Comparison of ENCODE assay signal across 11 mouse cellular contexts in the genomic region with DNA sequence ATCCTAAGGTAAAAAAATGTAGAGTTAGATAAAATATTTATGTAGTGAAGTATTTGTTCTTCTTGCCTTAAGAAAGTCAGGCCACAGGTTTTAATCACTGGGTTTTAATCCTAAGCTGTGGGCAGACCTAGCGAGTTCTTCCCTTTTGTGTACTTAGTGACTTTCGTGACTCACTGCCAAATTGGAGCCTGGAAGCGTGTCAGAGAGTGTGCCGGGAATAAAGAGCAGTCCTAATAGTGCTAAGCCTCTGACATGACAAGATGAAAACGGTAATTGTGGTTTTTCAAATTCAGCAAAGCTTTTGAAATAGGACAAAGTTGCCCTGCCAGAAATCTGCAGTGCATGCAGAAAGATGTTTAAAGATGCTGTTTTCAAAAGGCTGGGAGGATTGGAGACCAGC. TPM values are rescaled to one million over a fixed set of nuclear protein-coding genes. Genes with fewer than 3 reads are reported as not detected.
DNase-seq lines count a peak whose midpoint lies in the region; ATAC-seq lines count a peak whose summit lies in the region.
"Had no signal": no experiment of that assay in that cellular context is flagged by ENCODE, and none has a peak within 500 bp of the region (broad histone marks: within the 10 kb centered on the region; RNA-seq: fewer than 3 reads in every experiment).

No protein-coding gene starts in this region.

- peak; percentile 68; the same call in 1 of the 2 replicates for ATAC-seq in stomach, embryonic 16.5 days (ENCODE audit: insufficient read depth, low FRiP score)

- peaks cover 6% of the 10 kb centered on the region; the same call in 1 of the 2 replicates for H3K36me3 ChIP-seq in stomach, embryonic 16.5 days (ENCODE audit: control insufficient read depth, insufficient read depth, low read length)

- H3K4me2 ChIP-seq in stomach, embryonic 16.5 days (ENCODE audit: low read depth, low read length): no peak overlapping the region
- H3K4me2 ChIP-seq: limb, embryonic 13.5 days had no signal

- WGBS in stomach, embryonic 16.5 days: 39% methylated on average over 5 of the region's 5 CpGs

- H3K9ac ChIP-seq in stomach, embryonic 16.5 days (ENCODE audit: low read length): no peak overlapping the region
- H3K9ac ChIP-seq: limb, embryonic 13.5 days had no signal

- peak; percentile 20 for DNase-seq in gastrocnemius, postnatal 25 days
- no peak for DNase-seq in gastrocnemius, postnatal 4 days (ENCODE audit: low spot score in 2 of 2)
- peak; percentile 39 for DNase-seq in right cerebral cortex, adult 18-20 months
- no peak for DNase-seq in right cerebral cortex, postnatal 14 days
- DNase-seq in layer of hippocampus, adult 9-11 months: peak; percentile 26
- DNase-seq in B cell, adult 2 months: no peak
- DNase-seq in thymus, adult 18-20 months: no peak
- DNase-seq: kidney, postnatal 14 days had no signal

- peaks cover 11% of the 10 kb centered on the region; the same call in 1 of the 2 replicates for H3K9me3 ChIP-seq in stomach, embryonic 16.5 days (replicated peaks; ENCODE audit: control insufficient read depth, low read length)

- H3K4me3 ChIP-seq in stomach, embryonic 16.5 days (replicated peaks; ENCODE audit: low read length): no peak overlapping the region
- H3K4me3 ChIP-seq: limb, embryonic 13.5 days had no signal

- H3K27me3 ChIP-seq in stomach, embryonic 16.5 days (ENCODE audit: control insufficient read depth, insufficient read depth, low read length): no peaks in the 10 kb centered on the region
- H3K27me3 ChIP-seq: CH12.LX; limb, embryonic 13.5 days had no signal

- H3K4me1 ChIP-seq in stomach, embryonic 16.5 days (ENCODE audit: control insufficient read depth, insufficient read depth, low read length): 0 out of 2 replicates have a peak, but pooled peaks cover 5% of the 10 kb centered on the region
- H3K4me1 ChIP-seq: limb, embryonic 13.5 days had no signal

- no peak overlapping the region; the same call in 1 of the 2 replicates for H3K27ac ChIP-seq in stomach, embryonic 16.5 days (ENCODE audit: low read length)
- H3K27ac ChIP-seq: limb, embryonic 13.5 days had no signal

RNA-seq across cellular contexts. Expression of a gene that starts 43.8 kb away (rescaled TPM):
- 10 to 100 TPM; 40.7 to 40.9 TPM for total RNA-seq in gastrocnemius, postnatal 25 days (2021)
- total RNA-seq in gastrocnemius, postnatal 4 days (2021): 10 to 100 TPM; 49.9 to 51.4 TPM
- 75.6 and 90.7 TPM in 2 replicates for polyA plus RNA-seq in stomach, embryonic 16.5 days (2015; fragmentation: Nextera tagmentation; extraction: Ambion mirVana)

RNA-seq across cellular contexts. Expression of a gene that starts 44.1 kb away (rescaled TPM):
- total RNA-seq in gastrocnemius, postnatal 25 days (2021): 10 to 100 TPM; 11.4 to 12.0 TPM
- total RNA-seq in gastrocnemius, postnatal 4 days (2021): 10 to 100 TPM; 13.9 to 16.0 TPM
- polyA plus RNA-seq in stomach, embryonic 16.5 days (2015; fragmentation: Nextera tagmentation; extraction: Ambion mirVana): 45.2 and 46.2 TPM in 2 replicates

RNA-seq across cellular contexts. Expression of a gene that starts 59.3 kb away (rescaled TPM):
- 1 to 10 TPM; 4.7 to 5.7 TPM for total RNA-seq in gastrocnemius, postnatal 25 days (2021)
- 1 to 10 TPM; 6.0 to 6.7 TPM for total RNA-seq in gastrocnemius, postnatal 4 days (2021)
- polyA plus RNA-seq in stomach, embryonic 16.5 days (2015; fragmentation: Nextera tagmentation; extraction: Ambion mirVana): 6.3 and 6.6 TPM in 2 replicates

Comparison
In these comparisons a context has a peak if more than half of its experiments do, and no peak if none do; other contexts are left out.
1. DNase-seq: peak in gastrocnemius, postnatal 25 days (single experiment), right cerebral cortex, adult 18-20 months (single experiment) and layer of hippocampus, adult 9-11 months (single experiment); none in gastrocnemius, postnatal 4 days (0 of 2), right cerebral cortex, postnatal 14 days (single experiment), B cell, adult 2 months (0 of 2) and thymus, adult 18-20 months (0 of 2).